In genomic region chr8:126951900-126952636, GRCm38 (mm10) we compare ENCODE assay signal across 24 mouse cellular contexts.
"Had no signal": no experiment of that assay in that cellular context is flagged by ENCODE, and none has a peak within 500 bp of the region (broad histone marks: within the 10 kb centered on the region; RNA-seq: fewer than 3 reads in every experiment).

No protein-coding gene starts in this region.

- ATAC-seq: forebrain, postnatal 0 days; hindbrain, postnatal 0 days had no signal

- DNase-seq: forebrain, postnatal 0 days; gastrocnemius, postnatal 14 days; gastrocnemius, postnatal 36 days; heart, adult 11 months; heart, adult 2 months; heart, postnatal 14 days; heart, postnatal 36 days; kidney, adult 8-10 months; kidney, postnatal 10 days; kidney, postnatal 4 days; liver; liver, embryonic 13.5 days had no signal

- H3K4me2 ChIP-seq: heart, embryonic 11.5 days; heart, embryonic 13.5 days; heart, embryonic 15.5 days; hindbrain, embryonic 13.5 days; hindbrain, embryonic 15.5 days; kidney, embryonic 15.5 days; limb, embryonic 12.5 days; liver, embryonic 11.5 days; liver, embryonic 13.5 days had no signal

- H3K4me3 ChIP-seq: heart, adult 2 months; heart, embryonic 13.5 days; heart, embryonic 15.5 days; hindbrain, embryonic 13.5 days; hindbrain, embryonic 15.5 days; kidney, embryonic 15.5 days; layer of hippocampus, adult 2 months; left cerebral cortex, adult 2 months; limb, embryonic 10.5 days; limb, embryonic 12.5 days; liver, embryonic 13.5 days had no signal

- H3K4me1 ChIP-seq: heart, embryonic 13.5 days; heart, embryonic 15.5 days; hindbrain, embryonic 13.5 days; hindbrain, embryonic 15.5 days; kidney, embryonic 15.5 days; limb, embryonic 10.5 days; limb, embryonic 12.5 days; liver, embryonic 13.5 days had no signal

- H3K9me3 ChIP-seq: heart, embryonic 13.5 days; heart, embryonic 15.5 days; hindbrain, embryonic 13.5 days; hindbrain, embryonic 15.5 days; kidney, embryonic 15.5 days; limb, embryonic 10.5 days; limb, embryonic 12.5 days; liver, embryonic 13.5 days had no signal

- H3K27me3 ChIP-seq: heart, embryonic 13.5 days; heart, embryonic 15.5 days; hindbrain, embryonic 13.5 days; hindbrain, embryonic 15.5 days; kidney, embryonic 15.5 days; limb, embryonic 12.5 days; liver, embryonic 13.5 days had no signal

- H3K9ac ChIP-seq: forebrain, postnatal 0 days; heart, embryonic 13.5 days; heart, embryonic 15.5 days; hindbrain, embryonic 13.5 days; hindbrain, embryonic 15.5 days; kidney, embryonic 15.5 days; limb, embryonic 12.5 days; liver, embryonic 13.5 days had no signal

- H3K27ac ChIP-seq: heart, adult 2 months; heart, embryonic 13.5 days; heart, embryonic 15.5 days; hindbrain, embryonic 13.5 days; hindbrain, embryonic 15.5 days; hindbrain, postnatal 0 days; kidney, embryonic 15.5 days; layer of hippocampus, adult 2 months; left cerebral cortex, adult 2 months; limb, embryonic 10.5 days; limb, embryonic 12.5 days; liver, embryonic 13.5 days had no signal
